Mouse (Mus musculus): ENCODE results near the gene Vinac1. TPM values are rescaled to one million over a fixed set of nuclear protein-coding genes. Genes with fewer than 3 reads are reported as not detected.
"Not testable (repeated sequence)": the region's sequence is repeated elsewhere in the genome, so short reads cannot be mapped to it uniquely, and the experiment has no call there.

The Vinac1 gene
- total RNA-seq, 1 experiment from 2014 or later: not detected

DNA sequence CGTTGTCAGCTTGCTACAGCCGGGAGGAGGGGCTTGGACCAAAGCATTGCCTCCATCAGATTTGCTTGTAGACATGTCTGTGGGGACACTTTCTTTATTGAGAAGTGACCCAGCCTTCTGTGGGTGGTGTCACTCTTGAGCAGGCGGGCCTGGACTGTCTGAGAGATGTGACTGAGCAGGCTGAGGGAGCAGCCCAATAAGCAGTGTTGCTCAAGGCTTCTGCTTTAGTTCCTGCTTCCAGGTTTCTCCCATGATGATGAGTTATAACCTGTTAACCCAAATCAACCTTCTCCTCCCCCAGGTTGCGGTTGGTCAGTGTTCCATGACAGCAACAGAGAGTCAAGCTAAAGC is 1.2 kb downstream of the Vinac1 start:
- ATAC-seq (replicated peaks; ENCODE audit: insufficient number of reproducible peaks, low FRiP score, low TSS enrichment, poor library complexity, severe bottlenecking): no peak

DNA sequence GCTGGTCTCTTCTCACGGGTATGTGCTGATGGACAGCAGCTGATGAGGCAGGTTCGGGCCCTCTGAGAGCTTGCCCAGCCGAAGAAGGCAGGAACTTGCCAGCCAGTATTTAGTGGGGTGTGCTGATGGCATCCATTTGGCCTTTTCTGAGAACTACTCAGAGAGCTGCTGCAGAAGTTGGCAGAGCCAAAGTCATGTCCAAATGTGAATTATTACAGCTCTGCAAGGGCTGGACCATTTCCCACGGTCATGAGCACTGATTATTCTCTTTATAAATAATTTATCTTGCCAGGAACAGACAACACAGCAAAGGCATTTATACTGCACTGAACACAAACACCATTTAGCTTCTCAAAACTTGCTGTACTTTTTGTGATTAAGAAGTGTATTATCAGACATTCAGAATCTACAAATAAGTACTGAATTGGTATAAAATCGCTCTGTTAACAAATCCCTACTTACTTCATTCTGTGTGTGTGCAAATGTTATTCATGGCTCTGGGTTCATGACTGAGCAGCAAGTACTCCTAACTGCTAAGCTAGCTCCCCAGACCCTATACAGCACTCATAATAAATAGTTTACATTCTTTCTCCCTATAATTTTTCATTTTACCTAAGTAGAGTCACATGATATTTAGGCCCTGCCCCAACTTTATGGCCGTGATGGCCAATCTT is 1.7 kb downstream of the Vinac1 start:
- no peak for ATAC-seq (replicated peaks; ENCODE audit: insufficient number of reproducible peaks, low FRiP score, low TSS enrichment, poor library complexity, severe bottlenecking)

DNA sequence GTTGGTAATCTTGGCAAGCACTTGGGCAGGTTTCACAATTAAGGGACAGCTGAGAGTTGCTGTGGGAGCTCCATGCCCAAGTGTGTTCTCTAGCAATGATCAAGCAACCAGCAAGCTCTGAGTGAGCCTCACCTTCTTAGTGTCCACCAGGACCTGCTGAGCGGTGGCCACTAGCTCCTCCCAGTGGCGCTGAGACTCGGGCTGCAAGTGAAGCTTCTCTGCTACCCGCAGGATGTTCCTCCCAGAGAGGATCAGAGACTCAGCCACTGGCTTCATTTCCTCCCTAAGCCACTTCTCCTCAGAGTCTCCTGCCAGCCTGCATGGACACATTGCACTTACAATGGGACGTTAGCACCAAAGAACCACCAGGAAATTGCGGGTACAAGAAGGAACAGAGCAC is 7.4 kb downstream of the Vinac1 start:
- no peak for ATAC-seq (replicated peaks; ENCODE audit: insufficient number of reproducible peaks, low FRiP score, low TSS enrichment, poor library complexity, severe bottlenecking)

DNA sequence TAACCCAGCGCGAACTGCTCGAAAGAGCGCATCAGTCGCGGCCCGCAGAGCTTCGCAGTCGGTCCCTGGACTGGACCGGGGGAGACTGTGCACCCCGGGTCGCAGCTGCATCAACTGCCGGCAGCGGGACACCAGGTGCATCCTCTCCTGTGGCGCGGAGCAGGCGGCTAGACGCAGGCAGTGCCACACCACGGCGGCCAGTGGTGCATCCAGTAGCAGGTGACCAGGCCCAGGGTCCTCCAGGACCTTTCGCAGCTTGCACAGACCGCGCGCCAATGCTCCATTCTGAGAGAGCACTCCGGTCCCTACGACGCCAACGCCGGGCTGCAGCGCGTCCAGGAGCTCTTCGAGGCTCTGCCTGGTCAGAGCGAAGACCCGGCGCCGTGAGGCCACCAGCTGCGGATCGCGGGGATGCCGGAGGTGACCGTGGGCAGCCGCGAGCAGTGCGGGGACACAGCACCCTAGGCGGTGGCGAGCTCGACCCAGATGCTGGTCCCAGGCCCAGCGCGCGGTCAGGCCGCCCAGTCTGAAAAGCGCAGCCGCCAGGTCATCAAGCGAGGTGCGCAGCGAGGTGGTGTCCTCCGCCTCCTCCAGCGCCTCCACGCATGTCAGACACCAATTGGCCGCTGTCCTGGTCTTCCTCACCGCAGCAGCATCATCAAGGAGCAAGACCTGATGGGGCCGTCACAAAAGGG is 8.9 kb downstream of the Vinac1 start:
- no peak for ATAC-seq (replicated peaks; ENCODE audit: insufficient number of reproducible peaks, low FRiP score, low TSS enrichment, poor library complexity, severe bottlenecking)

DNA sequence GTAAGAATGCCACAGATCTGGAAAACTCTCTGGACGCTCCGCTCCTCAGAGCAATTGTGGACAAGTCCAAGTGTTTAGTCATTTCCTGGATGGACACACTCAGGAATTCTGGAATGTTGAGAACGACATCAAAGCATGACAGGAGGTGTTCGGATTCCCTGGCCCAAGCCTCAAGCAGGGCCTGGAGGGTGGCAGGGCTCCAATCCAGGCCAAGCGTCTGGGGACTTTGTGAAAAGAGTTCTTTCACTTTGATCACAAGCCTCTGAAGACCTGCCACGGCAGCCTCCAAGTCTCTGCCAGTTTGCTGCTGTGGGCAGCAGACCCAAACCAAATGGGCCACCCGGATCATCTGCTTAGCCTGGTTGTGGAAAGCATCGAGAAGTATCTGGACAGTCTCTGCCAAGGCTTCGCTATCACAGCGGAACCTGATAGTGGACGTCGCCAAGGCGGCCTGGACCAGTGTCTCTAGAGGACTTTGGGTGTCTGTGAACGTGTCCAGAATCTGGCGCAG is 9.5 kb downstream of the Vinac1 start:
- ATAC-seq (replicated peaks; ENCODE audit: insufficient number of reproducible peaks, low FRiP score, low TSS enrichment, poor library complexity, severe bottlenecking): no peak

DNA sequence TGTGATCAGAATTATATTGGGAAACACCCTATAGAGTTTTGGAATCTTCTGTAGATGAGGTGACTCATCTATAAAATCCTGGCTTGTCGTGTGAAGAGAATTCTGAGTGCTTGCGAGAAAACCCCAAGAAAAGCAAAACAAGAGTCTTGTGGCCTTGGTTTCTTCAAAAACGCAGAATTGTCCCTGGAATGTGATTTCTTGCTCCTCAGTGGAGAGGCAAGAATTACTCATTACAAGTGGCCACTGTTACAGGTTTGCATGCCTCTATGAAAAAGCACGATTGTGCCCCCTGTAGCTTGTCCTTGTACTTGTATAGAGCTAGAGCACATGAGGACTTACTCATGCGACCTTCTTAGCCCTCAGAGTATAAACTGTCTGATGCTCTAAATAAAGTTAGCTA is 12.6 kb downstream of the Vinac1 start:
- no peak for ATAC-seq (replicated peaks; ENCODE audit: insufficient number of reproducible peaks, low FRiP score, low TSS enrichment, poor library complexity, severe bottlenecking)

DNA sequence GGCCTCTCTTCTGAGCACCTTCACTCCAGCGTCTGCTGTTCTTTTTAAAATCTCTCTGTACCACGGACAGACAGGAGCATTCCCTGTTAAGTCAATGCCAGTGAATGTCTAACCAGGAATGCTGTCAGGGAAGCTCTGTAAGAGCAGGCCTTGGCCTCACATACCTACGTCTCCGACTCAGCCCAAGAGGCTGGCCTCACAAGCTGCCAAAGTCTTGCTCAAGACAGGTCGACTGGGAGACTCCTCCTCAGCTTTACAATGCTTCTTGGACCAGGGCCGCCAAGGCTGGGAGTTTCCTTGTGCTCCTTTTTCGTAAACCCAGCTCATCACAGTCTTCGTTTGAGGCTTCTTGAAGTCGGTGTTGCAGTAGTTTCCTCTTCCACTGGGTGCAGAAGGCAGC is 23.2 kb downstream of the Vinac1 start:
- ATAC-seq (replicated peaks; ENCODE audit: insufficient number of reproducible peaks, low FRiP score, low TSS enrichment, poor library complexity, severe bottlenecking): no peak

DNA sequence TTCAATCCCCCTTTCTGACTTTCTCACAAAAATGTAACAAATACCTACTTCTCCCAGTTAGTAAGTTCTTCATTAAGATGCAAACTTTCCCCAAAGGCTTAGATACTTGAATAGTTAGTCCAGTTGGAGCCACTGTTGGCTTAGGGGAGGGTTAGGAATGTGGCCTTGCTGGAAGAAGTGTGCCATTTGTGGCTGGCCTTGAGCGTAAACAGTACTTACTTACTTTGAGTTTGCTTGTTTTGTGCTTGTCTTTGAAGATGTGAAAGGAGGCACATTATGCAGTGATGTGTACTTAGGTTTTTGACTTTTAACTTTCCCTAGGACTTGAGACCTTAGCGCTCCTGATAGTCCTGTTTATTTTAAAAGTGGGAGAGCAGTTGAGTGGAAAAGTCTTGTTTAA is 27.9 kb downstream of the Vinac1 start:
- no peak for ATAC-seq (replicated peaks; ENCODE audit: insufficient number of reproducible peaks, low FRiP score, low TSS enrichment, poor library complexity, severe bottlenecking)

DNA sequence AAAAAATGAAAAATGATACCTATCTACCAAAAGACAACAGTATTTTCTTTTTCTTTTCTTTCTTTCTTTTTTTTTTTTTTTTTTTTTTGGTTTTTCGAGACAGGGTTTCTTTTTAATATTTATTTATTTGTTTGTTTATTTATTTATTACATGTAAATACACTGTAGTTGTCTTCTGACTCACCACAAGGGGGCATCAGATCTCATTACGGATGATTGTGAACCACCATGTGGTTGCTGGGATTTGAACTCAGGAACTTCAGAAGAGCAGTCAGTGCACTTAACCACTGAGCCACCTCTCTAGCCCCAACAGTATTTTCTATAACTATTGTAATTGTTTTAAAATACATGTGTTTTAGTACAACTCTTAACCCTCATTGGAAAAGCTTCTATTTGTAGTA is 39.1 kb downstream of the Vinac1 start:
- not testable (repeated sequence) for ATAC-seq (replicated peaks; ENCODE audit: insufficient number of reproducible peaks, low FRiP score, low TSS enrichment, poor library complexity, severe bottlenecking)

DNA sequence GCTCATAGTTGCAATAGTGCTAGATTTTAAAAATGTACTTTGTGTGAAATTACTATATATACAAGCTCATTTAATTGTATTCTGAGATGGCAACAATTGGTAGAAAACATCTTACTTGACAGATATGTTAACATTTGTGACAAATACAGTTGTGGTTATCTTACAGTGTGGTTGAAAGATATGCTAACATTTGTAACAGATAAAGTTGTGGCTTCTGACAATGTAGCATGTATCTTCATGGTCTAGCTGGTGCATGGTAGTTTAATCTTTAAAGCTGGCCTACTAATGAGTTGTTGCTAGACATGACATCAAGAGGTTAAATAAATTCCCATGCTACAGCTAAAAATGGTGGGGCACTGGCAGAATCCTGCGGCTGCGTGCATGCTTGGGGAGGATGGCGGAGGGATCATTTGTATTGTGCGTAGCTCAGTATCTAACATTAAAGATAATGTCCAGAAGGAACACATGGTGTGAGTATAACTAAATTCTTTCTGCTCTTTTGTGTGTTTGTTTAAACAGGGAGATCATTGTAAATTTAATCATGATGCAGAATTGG is 41.7 kb downstream of the Vinac1 start:
- no peak for ATAC-seq (replicated peaks; ENCODE audit: insufficient number of reproducible peaks, low FRiP score, low TSS enrichment, poor library complexity, severe bottlenecking)

DNA sequence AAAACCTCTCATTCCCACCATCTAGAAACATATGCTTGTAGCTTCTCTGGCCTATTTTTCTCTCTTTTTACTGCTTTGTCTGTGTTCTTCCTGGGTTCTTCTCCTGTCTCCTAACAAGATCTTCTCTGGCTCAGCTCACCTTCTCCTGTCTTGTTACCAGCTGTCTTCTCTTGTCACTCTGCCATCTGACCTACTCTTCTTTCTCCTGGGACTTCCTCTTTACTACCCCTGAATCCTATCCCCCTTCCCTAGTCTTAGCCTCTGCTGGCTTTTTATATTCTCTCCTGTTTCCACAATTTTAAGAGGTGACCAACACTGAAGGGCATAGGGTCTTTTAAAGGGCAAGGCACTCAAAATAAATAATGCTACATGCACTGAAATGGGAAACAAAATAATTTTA is 43.1 kb downstream of the Vinac1 start:
- no peak for ATAC-seq (replicated peaks; ENCODE audit: insufficient number of reproducible peaks, low FRiP score, low TSS enrichment, poor library complexity, severe bottlenecking)

DNA sequence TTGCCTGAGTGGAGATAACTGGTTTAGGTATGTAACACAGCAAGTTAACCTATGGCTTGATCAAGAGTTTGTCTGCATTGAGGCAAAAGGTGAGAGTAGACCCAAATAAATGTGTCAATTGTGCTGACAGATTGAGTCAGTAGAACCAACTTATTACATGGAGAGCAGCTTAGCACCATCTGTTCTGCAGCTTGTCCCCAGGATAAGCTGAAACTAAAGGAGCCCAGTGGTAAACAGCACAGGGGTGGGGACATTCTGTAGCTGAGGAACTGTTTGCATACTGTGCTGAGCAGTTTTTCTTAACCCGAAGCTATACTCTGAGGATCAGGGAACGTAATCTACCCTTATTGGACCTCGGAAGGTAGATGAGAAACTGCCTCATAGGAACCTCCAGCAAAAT is 63.2 kb downstream of the Vinac1 start:
- no peak for ATAC-seq (replicated peaks; ENCODE audit: insufficient number of reproducible peaks, low FRiP score, low TSS enrichment, poor library complexity, severe bottlenecking)

DNA sequence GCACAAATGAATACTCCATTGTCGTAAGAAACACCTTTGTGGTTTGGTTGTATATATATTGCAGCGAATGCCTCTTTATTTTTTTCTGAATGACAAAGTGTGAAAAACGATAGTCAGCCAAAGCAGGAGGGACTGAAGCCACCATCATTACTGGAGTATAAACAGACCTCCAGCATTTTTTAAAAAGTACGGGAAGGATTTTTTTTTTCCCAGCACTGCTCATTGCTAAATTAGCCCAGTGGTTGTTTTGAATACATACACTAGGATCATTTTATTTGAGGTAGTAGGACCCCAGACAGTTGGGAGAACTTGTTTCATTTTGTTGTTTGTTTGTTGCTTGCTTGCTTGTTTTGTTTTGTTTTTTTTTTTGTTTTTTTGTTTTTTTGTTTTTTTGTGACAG is 72.4 kb downstream of the Vinac1 start:
- ATAC-seq (replicated peaks; ENCODE audit: insufficient number of reproducible peaks, low FRiP score, low TSS enrichment, poor library complexity, severe bottlenecking): no peak

Other genes starting within 250 kb of the Vinac1 start
- gene Tmem87b, start 230.1 kb downstream of the Vinac1 start, total RNA-seq (2017): 46.5 to 73.2 TPM (median 54.2 TPM) in 3 replicates
- gene Fbln7, start 185.2 kb downstream of the Vinac1 start, total RNA-seq (2017): not detected in 3 replicates
- gene Zc3h8, start 104.1 kb downstream of the Vinac1 start, total RNA-seq (2017): 5.2 to 11.2 TPM (median 8.0 TPM) in 3 replicates
- gene Zc3h6, start 80.8 kb downstream of the Vinac1 start, total RNA-seq (2017): 2.5 to 6.3 TPM (median 4.4 TPM) in 3 replicates
- gene Gm10762, start 80.4 kb downstream of the Vinac1 start, total RNA-seq (2017): 1.5 to 2.6 TPM in 2 of 3 replicates, not detected in the other
- 1.7 to 5.8 TPM (median 2.2 TPM) in 3 replicates for gene Ttl, start 17.8 kb upstream of the Vinac1 start, total RNA-seq (2017)
- 6.4 to 20.7 TPM (median 13.2 TPM) in 3 replicates for gene Polr1b, start 52.8 kb upstream of the Vinac1 start, total RNA-seq (2017)
- gene Chchd5, start 81.5 kb upstream of the Vinac1 start, total RNA-seq (2017): 1.4 to 12.5 TPM (median 5.5 TPM) in 3 replicates
- gene Slc20a1, start 150.6 kb upstream of the Vinac1 start, total RNA-seq (2017): 139 to 316 TPM (median 186 TPM) in 3 replicates
- gene Ckap2l, start 249.0 kb upstream of the Vinac1 start, total RNA-seq (2017): 1.2 to 2.8 TPM (median 2.0 TPM) in 3 replicates